Mouse (Mus musculus) testis, postnatal 14 days (tissue): Measurements from ENCODE around the gene Arsa.

Experiments
- DNase-seq: peaks from one replicate; pipeline ENCODE4 v3.0.0; 2021; ENCODE audit warnings: low spot score

The Arsa gene

DNA sequence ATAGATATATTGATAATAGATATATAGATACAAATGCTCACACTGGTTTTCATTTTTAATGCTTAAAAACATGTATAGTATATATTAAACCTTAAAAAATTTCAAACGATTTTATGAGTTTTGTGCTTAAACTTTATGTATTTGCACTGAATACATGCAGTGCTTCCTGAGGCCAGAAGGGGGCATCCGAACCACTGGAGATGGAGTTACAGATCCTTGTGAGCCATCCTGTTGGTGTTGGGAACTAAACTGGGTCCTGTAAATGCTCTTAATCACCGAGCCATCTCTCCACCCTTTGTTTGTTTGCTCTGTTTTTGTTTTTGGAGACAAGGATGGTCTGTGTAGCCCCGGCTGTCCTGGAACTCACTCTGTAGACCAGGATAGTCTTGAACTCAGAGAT, 17.7 kb upstream of the Arsa start:
- DNase-seq = no peak

DNA sequence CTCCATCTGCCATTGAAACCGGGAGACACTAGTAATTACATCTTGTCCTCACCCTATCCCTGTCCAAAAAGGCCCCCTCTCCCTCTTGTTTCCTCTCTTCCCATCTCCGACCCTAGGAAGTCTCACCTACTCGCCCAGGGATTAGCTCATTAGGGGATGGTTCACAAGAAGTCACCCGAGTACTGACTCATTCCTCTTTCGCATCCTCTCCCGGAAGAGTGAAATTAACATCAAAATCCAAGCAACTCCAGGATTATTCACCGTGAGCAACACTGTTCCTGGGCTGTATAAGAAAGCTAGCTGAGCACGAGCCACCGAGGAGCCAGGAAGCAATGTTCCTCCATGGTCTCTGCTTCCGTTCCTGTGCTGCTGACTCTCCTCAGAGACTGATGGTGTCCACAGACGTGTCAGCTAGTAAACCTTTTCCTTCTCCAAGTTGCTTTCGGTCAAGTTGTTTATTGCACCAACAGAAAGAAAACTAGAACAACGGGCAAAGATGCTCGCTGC, 11.4 kb upstream of the Arsa start:
- DNase-seq = no peak

DNA sequence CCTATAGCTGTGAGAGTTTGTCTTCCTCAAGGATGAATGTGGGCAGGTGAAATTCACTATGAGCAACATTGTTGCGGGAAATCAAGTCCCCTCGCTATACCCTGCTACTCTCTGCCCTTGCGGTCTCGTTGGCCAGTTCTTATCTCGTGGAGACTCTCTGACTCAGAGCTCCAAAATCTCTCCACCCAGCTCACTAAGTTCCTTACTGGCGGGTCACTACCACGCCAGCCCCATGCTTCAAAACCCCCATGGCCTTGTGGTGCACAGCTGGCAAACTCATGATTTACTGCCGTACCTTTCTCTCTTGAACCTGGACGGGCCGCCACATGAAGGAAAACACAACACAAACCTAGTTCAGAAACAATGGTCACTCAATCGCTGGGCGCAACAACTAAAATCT, 11.0 kb upstream of the Arsa start:
- DNase-seq = peak; percentile 42

DNA sequence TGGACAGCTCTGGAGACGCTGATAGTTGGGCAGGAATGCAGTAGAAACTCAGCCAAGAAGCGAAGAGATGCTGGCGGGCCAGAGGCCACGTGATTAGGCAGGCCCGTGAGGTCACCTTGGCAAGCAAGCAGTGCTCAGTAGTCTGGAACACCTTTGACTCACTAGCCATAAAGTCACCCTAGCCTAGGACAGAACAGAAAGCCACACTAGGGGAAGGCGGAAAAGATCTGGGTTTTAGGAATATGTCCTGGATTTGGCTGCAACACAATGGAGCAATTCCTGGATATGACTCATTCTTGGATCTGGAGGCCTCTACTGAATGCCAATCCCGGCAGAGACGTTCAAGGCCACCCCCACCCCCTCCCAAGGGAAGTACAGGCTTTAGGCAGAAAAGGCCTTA, 3.4 kb upstream of the Arsa start:
- DNase-seq = no peak

DNA sequence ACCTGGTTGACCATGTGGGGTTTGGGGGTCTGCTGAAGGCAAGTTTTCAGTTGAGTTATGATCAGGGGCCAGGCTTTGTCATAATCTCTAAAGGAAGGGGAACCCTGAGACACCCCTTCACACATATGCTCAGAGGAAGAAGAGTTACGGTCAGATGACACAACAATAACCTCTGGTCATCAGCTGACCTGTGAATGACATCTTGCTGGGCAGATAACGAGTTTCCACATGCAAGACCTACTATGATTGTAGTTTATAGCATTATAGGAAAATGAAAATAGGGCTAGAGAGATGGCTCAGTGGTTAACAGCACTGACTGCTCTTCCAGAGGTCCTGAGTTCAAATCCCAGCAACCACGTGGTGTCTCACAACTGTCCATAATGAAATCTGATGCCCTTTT, 1.4 kb upstream of the Arsa start:
- no peak for DNase-seq

DNA sequence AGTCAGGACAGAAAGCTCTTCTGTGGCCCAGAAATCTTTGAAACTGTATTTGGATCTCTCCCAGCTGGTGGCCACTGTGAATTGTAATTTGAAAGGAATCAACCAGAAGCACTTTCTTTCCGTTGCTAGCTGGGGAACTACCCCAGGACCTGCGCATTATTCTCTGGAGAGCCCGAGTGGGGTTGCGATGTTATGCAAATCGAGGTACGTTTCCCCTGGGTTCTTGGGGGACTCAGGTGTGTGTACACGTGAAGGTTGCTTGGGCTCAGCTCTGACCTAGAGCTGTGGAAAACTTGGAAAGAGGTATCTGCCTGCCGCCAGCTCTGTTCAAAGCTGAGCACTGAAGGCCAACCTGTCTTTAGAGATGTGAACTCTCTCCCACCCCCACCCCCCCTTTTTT, 581 bp upstream of the Arsa start:
- no peak for DNase-seq

DNA sequence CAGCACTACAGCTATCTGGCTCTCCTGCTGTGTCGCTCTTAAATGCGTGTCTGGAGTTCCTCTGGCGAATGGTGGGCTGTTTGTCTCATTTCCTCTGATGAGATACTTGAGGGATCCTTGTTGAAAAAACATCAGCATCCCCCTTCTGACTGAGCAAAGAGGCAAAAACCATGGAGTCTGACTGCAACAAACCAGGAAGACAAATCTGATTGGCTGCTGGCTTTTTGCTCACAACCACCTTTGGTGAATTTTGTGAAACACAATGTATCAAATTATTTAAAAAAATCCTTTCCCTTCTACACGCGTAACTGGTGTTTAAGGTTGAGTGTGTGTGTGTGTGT, 780 bp downstream of the Arsa start:
- no peak for DNase-seq

DNA sequence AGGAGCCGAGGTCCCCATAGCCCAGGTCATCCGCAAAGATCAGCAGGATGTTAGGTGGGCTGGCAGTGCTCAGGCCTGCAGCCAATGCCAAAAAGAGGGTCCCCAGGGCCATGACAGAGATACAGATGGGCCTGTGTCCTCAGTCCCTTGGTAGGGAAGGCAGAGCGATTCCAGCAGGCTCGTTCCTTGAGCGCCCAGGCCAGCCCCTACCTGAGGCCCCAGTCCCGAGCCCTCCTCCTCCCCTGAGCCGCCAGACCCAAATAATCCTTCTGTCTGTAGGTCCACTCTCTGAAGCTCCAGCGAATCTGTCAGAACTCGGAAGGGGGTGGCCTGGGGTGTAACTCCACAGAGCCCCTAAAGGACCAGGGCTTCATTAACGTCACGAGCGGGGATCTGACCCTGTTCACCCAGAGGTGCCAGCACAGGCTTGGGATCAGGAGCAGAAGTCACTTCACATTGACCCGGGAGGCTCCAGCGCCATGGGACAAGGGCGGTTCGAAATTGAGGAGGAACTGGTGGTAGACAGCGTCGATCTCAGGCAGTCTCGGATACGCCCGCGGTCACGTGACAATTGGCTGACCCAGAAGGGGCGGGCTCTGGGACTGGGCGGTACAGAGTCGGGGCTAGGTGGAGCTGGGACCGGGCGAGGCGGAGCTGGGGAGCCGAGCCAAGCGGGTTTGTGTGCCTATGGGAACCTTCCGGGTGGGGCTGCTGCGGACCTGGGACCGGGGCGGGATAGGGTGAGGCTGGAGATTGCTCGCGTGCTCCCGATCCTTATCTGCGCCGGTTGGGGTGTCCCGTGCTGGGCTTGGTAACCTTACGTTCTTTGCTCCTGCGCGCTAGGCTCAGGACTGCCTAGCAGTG, 1.4 kb downstream of the Arsa start:
- peak; percentile 83 for DNase-seq

DNA sequence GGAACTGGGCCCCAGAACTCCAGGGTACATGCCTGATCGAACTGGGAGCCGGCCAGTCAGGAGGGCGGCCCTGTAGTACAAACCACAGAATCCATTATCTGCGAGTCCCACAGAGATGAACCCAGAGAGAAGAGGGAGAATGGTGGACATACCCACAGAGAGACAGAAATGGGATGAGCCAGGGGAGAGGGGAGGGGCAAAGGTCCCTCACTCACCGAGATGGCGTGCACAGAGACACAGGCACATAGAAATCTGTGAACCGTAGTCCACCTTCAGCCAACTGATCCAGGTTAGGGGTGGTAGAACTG, 2.0 kb downstream of the Arsa start:
- DNase-seq = no peak

DNA sequence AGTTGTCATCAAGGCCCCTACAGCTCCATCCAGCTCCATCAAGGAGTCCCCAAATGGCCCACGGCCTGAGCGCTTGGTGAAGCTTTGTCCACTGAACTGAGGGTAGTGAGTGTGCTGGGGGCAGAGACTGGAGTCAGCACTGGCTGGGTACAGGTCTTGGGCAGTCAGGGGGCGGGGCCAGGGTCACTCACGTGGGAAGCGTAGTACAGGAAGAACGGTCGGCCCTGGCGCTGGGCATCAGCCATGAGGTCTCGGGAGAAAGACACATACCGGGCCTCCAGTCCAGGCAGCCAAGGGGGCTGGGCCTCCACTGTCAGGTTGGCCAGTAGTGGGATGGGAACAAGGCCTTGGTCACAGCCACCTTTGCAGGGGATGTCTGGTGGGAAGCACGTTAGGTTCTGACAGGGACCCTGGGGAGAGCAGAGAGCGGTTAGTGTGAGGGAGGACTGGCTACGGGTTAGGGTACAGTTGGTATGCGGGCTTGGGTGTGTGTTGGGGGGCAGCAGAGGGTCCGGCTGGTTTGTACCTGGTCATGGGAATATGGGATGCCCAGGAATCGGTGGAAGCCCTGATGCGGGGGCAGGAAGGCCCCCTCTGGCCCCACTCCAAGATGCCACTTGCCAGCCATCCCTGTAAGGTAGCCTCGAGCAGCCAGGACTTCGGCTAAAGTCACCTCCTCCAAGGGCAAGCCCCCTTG, 2.5 kb downstream of the Arsa start:
- DNase-seq = no peak

DNA sequence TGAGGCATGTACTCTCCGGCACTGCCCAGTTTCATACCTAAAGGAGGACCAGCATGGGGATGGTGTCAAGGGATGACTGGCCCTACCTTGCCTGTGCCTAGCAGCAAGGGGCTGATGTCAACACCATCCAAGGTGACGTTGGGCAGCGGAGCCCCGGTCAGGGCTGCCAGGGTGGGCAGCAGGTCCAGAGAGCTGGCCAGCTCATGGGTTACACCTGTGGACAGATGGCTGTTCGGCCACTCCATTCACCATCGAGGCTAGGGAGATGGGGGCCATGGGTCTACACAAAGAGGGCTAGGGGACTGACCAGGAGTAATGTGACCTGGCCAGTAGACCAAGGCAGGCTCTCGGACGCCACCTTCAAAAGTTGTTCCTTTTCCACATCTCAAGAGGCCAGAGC, 3.3 kb downstream of the Arsa start:
- DNase-seq = no peak

DNA sequence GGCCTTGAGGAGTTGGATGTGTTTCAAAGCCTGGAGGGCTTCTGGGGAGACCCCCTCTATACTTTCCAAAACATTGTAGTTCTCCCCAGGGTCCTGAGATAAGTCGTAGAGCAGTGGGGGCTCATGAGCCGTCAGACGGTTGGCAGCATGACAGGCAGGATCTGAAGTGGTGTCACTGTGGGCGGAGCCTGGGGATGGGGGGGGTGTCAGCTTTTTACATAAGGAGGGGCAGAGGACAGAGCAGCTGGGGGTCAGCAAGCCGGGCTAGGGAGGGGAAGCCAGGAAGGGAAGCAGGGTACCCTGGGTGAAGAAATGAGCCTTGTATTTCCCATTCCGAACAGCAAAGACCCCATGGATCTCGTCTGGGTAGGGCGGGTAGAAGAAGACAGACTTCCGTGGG, 3.9 kb downstream of the Arsa start:
- no peak for DNase-seq

DNA sequence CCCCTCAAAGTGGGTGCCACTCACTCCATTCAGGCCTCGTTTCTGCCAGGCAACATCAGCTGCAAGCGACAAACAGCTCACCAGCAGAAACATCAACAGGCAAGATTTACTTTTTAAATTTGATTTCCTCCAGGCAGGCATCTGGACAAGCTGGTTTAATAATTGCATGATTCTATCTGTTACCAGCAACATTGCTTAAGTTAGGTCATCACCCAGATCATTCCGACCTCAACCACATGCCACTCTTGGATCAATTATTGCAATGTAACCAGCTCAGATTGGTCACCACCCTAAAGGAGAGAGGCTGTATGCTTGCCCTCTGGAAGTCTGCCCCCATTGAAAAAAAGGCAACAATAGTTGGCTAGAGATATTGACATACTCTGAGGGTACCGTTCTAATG, 5.7 kb downstream of the Arsa start:
- no peak for DNase-seq

DNA sequence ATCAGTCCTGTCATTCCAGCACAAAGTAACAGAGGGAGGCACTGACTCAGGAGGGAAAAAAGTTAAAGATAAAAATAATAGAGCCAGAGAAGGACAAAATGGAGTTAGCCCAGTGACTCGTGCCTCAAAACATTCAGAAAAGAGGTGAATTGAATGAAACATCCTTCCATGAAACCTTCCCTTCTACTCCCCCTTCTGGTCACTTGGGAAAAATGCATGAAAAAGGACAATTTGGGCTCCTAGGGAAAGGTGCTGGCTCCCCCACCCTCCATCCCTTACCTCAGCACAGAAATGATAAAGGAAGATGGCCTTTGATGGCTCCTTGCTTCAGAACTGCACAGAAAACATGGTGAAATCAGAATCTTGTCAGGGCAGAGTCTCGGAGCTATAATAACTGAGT, 8.6 kb downstream of the Arsa start:
- DNase-seq = no peak

DNA sequence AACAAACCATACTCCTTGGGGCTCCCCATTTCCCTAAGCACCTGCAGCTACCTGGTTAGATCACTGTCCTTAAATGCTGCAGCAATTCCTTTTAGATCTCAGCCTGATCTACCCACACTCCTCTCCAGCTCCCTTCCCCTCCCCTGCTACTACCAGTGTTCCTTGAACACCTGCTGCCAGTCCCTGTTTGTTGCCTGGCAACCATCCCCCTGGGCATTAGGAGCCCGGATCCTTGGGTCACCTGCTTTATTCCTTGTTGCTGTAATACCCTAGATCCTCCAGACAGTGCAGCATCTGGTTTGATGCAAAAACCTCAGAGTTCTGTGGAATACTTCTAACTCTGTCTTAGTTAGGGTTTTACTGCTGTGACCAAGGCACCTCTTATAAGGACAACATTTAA, 12.2 kb downstream of the Arsa start:
- no peak for DNase-seq

DNA sequence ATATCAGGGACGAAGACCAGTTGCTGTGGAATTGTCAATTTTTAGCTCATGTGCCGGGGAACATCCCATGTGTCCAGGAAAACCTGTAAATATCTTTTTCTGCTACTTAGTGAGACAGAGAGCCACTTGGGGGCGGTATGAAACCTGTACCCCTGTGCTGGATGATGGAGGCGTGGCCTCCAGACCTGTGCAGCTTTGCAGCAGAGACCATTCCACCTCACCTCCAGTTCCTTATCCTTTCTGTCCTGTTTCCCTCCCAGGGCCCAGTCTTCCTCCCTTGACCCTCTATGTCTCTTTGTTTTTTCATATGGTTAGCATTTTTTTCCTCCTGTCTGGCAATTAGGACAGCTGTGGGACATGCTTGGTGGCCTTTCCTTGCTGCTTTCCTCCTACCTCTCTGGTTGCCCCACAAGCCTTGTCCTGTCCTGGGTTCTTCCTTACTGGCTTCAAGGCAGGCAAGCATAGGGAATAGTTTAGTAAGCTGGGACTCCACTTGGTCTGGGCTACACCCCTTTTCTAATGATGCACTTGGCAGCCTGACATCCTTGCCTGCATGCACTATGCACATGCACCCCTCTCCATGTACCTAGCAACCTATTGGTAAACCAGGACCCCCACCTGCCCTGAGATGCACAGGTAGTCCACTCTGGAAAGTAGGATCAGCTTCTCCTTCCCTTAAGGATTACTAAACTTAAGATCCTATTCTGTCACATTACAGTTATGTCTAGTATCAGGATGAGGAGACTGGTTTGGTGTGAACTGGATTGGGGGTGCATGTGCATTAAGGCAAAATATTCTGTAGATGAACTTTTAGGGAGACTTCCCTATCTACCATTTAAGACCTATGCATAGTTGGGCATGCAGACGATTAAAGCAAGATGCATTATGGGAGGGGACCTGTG, 13.6 kb downstream of the Arsa start:
- no peak for DNase-seq

DNA sequence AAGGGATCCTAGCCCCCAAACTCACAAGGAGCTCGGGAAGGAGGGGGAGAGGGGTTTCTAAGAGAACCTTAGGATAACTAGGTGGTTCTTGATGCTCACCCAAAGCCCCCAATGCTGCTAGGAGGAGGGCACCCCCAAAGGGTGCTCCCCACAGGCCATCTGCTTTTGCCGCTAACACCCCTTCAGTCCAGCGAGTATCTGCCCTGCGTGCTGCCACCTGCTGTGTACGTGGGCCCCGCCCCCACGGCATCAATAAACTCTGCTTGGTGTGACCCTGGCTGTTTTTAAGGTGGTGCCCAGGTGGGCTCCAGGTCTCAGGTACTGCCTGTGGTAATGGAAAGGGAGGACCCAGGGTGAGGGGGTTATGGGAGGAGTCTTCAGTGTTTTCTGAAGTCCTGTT, 15.0 kb downstream of the Arsa start:
- no peak for DNase-seq

DNA sequence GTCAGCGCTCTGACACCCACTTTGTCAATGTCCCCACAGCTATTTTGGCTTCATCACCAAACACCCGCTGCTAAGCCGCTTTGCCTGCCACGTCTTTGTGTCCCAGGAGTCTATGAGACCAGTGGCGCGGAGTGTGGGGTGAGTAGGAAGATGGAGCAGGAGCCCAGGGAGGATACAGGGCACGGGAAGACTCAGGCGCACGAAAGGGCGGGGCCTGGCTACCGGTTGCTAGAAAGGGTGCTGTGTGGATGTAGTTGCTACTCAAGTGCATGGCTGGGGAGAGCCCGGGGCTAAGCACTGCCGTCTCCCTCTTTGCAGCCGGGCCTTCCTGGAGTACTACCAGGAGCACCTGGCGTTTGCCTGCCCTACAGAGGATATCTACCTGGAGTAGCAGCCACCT, 15.9 kb downstream of the Arsa start:
- no peak for DNase-seq

DNA sequence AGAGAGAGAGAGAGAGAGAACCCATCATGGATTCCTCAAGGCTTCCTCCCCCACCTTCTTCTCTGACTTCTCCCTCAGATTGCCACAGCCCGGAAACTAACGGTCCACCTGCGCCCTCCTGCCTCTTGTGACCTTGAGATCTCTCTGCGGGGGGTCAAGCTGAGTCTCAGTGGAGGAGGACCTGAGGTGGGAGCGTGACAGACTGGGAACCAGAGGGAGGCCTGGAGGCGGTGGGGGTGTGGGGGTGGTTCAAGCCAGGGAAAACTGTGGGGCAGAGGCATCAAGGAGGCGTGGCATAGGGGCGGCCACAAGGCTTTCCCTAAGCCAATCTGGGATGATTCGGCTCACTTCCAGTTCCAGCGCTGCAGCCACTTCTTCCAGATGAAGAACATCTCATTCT, 16.9 kb downstream of the Arsa start:
- DNase-seq = no peak

DNA sequence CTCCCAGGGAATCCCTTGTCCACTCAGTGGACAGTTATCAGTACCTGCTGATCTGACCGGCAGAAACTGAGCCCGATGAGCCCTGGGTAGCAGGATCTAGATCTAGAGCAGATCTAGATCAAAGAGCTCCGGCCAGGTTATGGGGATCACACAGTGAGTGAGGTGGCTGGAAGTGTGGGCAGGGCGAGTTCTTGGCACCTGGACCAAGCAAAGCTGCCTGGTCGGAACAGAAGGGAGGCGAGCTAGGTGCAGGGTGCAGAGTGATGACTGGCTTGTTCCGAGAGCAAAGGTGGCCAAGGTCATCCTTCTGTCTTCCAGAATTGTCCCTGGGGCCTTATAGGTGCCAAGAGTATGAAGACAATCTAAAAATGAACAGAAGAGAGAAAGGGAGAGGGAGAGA, 17.4 kb downstream of the Arsa start:
- DNase-seq = no peak

DNA sequence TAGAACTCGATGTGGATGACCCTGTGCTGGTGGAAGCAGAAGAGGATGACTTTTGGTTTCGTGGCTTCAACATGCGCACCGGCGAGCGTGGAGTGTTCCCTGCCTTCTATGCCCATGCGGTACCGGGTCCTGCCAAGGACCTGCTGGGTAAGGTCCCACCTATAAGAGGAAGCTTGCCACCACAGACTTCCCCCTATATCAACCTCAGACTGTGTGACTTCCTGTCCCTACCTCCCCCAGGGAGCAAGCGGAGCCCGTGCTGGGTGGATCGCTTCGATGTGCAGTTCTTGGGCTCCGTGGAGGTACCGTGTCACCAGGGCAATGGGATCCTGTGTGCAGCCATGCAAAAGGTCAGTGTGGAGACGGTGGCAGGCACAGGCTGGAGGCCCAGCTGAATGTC, 18.3 kb downstream of the Arsa start:
- DNase-seq = no peak

DNA sequence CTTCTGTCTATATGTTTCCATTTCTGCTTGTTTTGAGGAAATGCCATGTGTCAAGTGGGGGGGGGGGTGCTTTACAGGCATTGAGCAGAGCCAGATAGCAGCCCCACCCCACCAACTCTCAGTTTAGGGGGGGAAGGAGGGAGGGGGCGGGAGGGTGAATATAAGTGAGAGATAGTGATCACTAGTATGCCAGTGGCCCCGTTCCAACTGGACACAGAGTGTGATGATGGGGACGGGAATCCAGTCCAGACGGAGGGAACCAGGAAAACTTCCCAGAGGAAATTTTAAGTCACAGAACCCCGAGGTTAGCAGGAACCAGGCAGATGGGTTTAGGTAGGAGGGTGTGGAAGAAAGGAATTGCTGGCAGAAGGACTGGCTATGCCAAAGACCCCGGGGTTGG, 21.6 kb downstream of the Arsa start:
- DNase-seq = no peak

DNA sequence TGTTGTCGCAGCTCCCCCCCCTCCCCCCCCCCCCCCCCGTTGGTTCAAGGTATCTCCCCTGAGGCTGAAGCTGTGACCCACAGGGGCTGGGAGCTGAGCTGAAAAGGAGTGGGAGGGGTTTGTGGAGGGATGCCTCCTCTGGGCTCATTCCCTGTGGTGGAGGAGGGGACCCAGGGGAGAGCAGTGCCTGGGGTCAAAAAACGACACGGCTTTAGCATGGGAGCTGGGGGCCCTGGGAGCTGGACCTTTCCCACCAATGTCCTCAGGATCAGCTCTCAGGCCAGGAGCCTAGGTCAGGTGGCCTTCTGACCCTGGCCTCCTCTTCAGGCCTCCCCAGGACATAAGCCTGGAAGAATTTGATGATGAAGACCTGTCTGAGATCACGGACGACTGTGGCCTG, 22.4 kb downstream of the Arsa start:
- DNase-seq = no peak
